Mouse (Mus musculus): ENCODE data around the gene Dusp21.

The Dusp21 gene

GRCm38 (mm10) chrX:18145557-18145956 lies at the start of gene Dusp21:
TSS of gene Dusp21 (plus strand) at chrX:18145857.
- in situ Hi-C loops (cut with MboI, MseI), result no loop called here

DNA sequence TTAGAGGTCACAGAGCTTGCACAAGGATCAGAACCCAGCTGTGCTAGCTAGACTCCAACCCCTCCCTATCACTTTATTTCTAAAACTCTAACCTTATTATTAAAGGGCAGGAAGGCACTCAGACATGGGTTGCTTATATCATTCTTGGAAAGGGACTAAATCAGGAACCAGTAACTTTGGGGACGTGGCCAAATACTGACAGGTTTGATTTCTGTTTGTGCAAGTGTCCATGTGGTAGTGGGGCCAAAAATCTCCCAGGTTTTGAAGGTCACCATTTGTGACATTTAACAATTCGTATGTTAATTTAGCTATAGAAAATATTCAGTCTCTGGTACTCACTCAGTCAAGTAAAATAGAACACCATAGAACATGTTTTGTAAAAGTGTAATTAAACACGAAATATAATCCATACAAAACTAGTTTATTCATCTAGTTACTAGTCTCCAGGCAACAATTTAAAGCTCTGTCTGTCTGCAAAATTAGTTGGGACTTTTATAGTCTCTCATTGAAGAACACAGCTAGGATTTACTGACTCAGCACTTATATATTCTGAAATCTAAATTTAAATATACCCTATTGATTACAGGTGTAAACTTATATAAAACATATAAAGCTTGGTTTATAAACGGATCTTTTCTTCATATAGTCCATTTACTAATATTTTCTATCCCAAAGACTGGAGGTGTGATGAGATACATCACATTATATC lies 15.2 kb downstream of the Dusp21 start:
- in situ Hi-C loops (cut with MboI, MseI), result loop anchor here (25.0 kb wide), 1 partner anchor 1549 kb away; the partner anchor contains the start of gene Maoa

- in situ Hi-C loops (cut with MboI, MseI), result loop anchor here (25.0 kb wide), 1 partner anchor 1549 kb away; the partner anchor contains the start of gene Maoa
Measured at GRCm38 (mm10) chrX:18161796-18162191, 16.1 kb downstream of the Dusp21 start.

GRCm38 (mm10) chrX:18162192-18162857 lies 16.7 kb downstream of the Dusp21 start, which contains the start of gene Kdm6a:
TSS of gene Kdm6a (plus strand) at chrX:18162575.
- in situ Hi-C loops (cut with MboI, MseI), result loop anchor here (25.0 kb wide), 1 partner anchor 1550 kb away; the partner anchor contains the start of gene Maoa

GRCm38 (mm10) chrX:18162861-18163731 lies 17.4 kb downstream of the Dusp21 start:
- in situ Hi-C loops (cut with MboI, MseI), result loop anchor here (25.0 kb wide), 1 partner anchor 1551 kb away; the partner anchor contains the start of gene Maoa

DNA sequence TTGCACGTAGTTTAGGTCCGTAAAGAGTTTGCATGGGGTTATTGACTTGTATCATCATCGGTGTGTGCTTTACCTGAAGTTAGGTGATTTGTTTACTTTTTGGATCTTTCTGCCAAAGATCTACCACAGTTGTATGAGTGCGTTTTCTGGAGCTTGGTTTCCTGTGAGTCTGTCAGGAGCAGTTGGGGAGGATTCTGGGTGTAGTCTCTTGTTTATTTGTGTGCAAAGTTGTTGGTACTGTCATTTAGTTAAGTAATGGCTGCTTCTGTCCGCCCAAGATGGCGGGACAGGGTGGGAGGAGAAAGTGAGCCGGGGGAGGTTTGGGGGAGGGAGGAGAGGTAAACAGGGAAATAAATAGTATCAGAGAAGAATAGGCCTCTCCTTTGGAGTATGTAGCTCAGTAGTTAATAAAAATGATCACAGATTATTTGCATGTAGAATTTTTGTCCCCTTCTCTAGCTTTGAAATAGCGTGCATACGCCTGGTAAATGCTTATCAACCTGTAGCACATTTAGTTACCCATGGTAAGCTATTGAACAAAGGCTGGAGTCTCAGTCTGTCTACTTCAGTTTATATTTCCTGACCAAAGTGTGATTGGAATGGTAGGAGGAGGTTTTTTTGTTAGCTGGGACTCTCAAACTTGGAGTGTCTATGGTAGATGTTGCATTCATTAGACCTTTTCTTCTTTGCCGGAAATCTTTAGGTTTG lies 18.4 kb downstream of the Dusp21 start:
- in situ Hi-C loops (cut with MboI, MseI), result loop anchor here (25.0 kb wide), 1 partner anchor 1552 kb away; the partner anchor contains the start of gene Maoa

- in situ Hi-C loops (cut with MboI, MseI), result loop anchor here (25.0 kb wide), 1 partner anchor 1553 kb away; the partner anchor contains the start of gene Maoa
Measured at GRCm38 (mm10) chrX:18165121-18165520, 19.5 kb downstream of the Dusp21 start.

- in situ Hi-C loops (cut with MboI, MseI), result loop anchor here (25.0 kb wide), 1 partner anchor 1555 kb away; the partner anchor contains the start of gene Maoa
Measured at GRCm38 (mm10) chrX:18166961-18167360, 21.3 kb downstream of the Dusp21 start.

DNA sequence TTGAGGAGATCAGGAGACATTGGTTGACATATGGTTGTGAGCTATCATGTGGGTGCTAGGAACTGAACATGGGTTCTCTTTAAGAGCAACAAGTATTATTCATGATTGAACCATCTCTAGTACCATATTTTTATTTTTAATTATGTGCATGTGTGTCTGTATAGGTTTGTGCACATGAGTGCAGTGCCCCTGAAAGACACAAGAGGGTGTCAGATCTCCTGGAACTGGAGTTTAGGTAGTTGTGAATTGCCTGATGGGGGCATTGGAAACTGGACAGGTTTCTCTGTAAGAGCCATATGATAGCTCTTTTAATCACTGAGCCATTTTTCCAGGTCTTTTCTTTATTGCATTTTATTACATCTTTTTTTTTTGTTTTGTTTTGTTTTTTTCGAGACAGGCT lies 23.3 kb downstream of the Dusp21 start:
- in situ Hi-C loops (cut with MboI, MseI), result loop anchor here (25.0 kb wide), 1 partner anchor 1557 kb away; the partner anchor contains the start of gene Maoa

DNA sequence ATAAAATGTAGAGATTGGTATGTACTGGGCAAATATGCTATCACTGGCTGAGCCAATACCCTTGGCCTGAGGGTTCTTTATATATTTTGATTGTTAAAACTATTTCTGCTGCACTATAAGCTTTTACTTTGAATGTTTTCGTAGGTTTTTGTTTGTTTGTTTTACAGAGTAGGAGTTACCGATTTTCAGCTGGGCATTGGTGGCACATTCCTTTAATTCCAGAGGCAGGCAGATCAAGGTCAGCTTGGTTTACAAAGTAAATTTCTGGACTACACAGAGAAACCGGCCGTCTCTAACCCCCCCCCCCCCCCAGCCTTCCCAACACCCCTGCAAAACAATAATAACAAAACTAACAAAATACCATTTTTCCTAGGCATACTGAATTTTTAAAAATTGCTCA lies 29.2 kb downstream of the Dusp21 start:
- in situ Hi-C loops (cut with MboI, MseI), result loop anchor here (25.0 kb wide), 1 partner anchor 1563 kb away; the partner anchor contains the start of gene Maoa

DNA sequence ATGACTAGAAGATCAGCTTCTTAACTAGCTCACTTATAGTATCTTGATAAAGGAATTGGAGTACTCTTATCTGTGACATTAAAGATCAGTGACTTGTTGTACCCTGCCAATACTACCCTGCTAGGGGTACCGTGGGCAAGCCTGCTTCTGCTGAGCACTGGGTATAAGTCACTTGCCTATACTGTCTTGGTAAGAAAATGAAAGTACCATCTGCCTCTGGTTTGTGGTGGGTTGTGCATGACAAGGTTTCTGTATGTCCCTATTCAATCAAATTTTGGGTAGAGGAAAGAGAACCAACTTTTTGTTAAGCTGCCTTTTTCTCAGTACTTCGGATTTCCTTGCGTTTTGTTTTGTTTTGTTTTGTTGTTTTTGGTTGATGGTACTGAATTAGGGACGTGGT lies 32.1 kb downstream of the Dusp21 start:
- in situ Hi-C loops (cut with MboI, MseI), result no loop called here

DNA sequence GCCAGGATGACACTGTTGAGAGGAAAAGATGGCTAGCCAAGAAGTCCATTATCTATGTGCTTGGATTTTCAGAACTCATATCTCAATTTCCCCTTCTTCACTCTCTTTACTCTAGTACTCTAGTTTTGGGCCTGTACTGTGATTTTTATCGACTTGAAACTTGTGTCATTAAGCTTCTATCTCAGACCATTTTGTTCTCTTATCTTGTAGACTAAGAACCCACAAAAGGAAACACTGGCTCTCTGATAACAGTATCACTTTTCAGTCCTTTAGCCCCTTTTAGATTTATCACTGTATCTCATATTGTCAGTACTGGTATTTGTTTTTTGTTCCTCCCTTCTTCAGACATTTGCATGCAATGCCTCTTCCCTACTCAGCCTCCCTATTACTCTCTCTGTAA lies 33.8 kb downstream of the Dusp21 start:
- in situ Hi-C loops (cut with MboI, MseI), result no loop called here

- in situ Hi-C loops (cut with MboI, MseI), result no loop called here
Measured at GRCm38 (mm10) chrX:18187203-18187602, 41.5 kb downstream of the Dusp21 start.

DNA sequence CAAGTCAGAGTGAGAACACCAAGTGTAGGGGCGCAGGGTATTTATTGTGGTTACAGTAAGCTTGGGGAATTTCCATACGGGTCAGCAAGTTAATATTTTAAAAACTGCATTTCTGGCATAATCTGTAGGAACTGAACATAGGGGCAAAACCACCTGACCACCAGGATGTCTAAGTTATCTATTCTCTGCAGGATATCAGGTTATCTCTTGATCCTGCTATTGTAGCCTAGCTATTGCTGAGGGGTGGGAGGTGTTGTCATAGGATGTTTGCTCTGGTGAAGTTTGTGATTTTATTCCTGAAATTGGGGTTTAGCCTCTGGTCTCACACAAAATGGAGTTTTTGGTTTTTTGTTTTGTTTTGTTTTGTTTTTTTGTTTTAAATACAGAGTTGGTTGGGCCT lies 42.6 kb downstream of the Dusp21 start:
- in situ Hi-C loops (cut with MboI, MseI), result no loop called here

All from regulatory T cell (primary cell).